Mouse (Mus musculus) lung, postnatal 14 days (tissue): ENCODE measurements at regions not wholly inside any gene's neighbourhood (a gene's known extent, or its start where the extent isn't known, plus 50 kb on each side); places are given as distances from the start of the nearest gene placed in this dataset.
A peak's percentile ranks its signal among the peaks of the same experiment; 100 is the strongest.

ENCODE experiments used
- DNase-seq: peaks from one replicate; pipeline ENCODE4 v3.0.0; 2021

DNA sequence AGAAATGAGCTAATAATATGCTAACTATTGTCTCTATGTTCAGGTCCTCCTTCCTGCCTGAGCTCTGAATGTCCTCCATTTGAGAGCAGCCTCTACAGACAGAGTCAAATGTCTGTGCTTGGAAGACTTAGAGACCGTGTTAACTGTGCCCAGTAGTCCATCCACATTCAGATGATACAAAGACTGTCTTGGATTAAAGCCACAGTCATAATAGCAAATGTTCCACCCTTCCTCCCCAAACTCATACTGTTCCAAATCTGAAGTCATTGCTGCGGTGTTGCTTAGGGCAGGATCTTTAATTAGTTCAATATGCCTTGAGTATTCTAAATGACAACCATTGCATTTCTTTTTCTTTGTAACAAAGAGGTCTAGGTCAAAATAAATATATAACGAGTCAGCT, 923.2 kb upstream of the Gm7489 start:
- DNase-seq = no peak

DNA sequence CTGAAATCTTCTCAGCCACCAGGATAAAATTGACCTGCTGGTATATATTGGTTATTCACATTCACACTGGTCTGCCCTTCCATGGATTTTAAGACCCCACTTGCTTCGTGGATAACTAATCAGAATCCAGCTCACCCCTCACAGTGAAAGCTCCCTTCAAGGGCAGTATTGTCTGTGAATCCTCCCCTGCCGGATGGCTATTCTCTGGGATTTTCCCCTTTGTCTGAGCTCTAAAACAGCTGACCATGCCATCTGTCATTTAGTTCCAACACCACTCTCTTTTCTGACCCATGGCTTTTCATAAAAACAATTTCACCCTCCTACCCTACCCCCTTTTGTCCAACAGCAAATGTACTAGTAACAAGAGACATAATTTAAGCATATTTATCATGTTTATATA, 920.8 kb upstream of the Gm7489 start:
- no peak for DNase-seq

- DNase-seq = no peak
These were observed 920.3 kb upstream of the Gm7489 start for GRCm38 (mm10) chr15:52964403-52964802.

GRCm38 (mm10) chr15:52967801-52968235, 916.9 kb upstream of the Gm7489 start:
- peak; percentile 50 for DNase-seq

DNA sequence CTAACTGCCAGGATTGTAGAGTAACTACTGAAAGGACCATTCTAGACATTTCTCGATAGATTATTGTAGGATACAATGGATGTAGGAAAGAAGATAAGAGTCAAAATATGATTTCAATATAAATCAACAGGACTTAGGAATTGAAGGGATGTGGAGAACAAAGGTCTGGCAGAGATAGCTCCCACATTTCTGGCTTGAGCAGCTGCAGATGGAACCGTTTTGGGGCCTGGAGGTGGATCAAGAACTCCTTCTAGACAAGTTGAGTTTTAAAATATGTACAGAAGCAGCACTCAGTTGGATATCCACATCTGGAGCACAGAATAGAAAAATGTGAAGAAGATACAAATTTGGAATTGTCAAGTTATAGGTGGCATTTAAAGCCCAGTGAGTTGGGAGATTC, 901.9 kb upstream of the Gm7489 start:
- DNase-seq = no peak

DNA sequence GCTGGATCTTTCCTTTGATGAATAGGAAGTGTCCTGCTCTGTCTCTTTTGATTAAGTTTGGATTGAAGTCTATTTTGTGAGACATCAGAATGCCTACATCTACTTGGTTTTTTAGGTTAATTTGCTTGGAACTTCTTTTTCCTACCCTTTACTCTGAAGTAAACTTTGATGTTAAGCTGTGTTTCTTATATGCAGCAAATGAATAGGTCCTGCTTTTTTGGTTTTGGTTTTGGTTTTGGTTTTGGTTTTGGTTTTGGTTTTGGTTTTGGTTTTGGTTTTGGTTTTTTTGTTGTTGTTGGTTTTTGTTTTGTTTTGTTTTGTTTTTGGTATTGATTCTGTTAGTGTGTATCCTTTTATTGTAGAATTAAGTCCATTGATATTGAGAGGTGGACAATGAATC, 894.1 kb upstream of the Gm7489 start:
- no peak for DNase-seq

DNA sequence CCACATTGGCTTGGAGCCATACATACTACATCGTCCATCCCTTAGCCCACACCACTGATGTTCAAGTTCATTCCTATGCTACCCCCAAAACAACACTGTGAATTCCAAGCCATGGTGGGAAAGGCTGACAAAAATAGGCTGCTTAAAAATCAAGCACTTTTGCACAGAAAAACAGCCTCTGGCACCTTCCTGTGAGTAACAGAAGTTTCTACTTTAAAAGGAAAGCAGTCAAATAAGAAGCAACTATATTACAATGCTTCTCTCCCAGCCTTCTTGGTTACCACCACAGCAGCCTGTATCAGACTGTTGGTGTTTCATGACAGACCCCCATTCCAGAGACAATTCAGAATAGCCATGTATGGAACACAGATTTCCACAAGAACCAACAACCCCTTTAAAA, 890.4 kb upstream of the Gm7489 start:
- no peak for DNase-seq

DNA sequence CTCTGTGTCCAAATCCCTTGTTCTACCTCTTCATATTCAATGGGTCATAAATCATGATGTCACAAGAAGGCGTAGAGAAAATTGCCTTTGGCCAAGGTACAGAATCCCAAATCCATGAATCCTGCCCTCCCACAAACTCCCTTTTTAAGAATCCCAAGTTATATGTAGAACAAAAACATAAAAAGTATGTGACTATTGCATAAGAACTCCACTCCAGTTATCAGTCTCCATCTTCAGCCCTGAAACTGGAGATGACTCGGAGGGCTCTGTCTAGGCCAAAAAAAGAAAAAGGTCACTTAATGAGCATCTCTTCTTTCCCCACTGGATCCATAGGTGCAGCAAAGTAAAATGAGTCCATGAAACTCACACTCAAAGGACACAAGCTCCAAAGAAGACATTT, 885.5 kb upstream of the Gm7489 start:
- DNase-seq = no peak

- no peak for DNase-seq
These were observed 884.9 kb upstream of the Gm7489 start for GRCm38 (mm10) chr15:52999776-53000175.

GRCm38 (mm10) chr15:53001429-53001828, 883.3 kb upstream of the Gm7489 start:
- no peak for DNase-seq

- no peak for DNase-seq
These were observed 882.7 kb upstream of the Gm7489 start for GRCm38 (mm10) chr15:53001964-53002363.

DNA sequence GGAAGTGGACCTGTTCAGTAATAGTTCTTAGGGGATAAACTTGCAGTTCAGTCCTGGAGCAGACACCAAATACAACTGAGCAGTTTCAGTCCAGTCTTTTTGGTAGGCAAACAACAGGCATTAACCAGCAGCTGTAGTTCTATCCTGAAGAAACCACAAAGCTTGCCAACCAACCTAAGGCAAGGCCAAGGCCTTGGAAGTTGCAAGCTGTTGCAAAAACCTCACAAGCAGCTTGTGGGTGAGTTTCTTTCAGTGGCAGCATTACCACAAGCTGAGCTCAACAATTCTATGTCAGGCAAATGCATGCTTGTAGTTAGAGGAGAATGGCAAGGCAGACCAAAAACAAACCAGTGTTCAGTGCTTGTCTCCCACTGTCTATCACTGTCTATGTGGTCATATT, 880.6 kb upstream of the Gm7489 start:
- no peak for DNase-seq

DNA sequence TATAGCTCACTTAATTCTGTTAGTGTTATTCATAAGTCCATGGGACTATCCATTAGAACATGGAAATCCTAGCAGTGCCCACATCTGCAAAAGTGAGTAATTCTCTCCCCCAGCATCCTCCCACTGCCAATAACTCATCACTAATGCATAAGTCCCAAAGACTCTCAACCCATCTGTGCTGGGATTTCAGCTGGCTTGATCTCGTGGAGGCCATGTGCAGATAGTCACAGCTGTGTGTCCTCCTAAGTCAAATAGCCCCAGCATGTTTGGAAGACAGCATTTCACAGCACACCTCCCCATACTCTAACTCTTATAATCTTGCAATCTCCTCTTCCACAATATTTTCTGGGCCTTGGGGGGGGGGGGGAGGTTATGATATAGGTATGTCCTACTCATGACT, 877.9 kb upstream of the Gm7489 start:
- DNase-seq = no peak

DNA sequence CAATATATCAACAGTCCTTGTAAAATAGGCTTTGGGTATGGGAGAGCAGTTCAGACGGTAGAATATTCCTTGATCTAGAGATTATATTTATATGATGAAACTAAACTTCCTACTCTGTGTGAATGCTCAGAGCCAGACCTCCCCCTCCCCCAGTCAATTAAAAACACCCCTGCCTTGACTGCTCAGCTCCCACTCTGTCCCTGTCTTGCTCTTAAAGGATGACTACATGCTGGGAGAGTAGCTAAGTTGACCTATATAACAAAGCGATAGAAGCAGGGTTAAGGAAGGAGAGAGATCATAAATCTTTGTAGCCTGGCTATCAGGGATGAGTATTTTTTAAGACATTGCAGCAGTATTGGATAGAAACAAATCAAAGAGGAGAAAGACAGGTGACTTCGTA, 875.4 kb upstream of the Gm7489 start:
- no peak for DNase-seq
